Mouse (Mus musculus): Measurements from ENCODE around the gene D17Wsu92e.

DNA sequence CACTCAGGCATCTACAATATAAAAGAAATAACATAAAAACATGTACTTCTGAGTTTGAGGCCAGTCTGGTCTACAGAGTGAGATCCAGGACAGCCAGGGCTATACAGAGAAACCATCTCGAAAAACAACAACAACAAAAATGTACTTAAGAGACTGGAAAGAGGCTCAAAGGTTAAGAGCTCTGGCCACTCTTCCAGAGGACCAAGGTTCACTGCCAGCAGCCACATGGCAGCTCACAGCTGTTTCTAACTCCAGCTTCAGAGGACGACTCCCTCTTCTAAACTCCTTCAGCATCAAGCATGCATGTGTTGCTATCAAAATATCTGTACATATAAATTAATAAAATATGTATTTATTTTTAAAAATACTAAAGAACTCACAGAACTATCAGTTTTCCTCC is 28.9 kb downstream of the D17Wsu92e start:
- TF ChIP-seq CTCF (IDR thresholded peaks at IDR 0.05; ENCODE audit: low read depth) (no peak), EP300 (IDR thresholded peaks at IDR 0.05; ENCODE audit: low read depth) (no peak)
